Mouse (Mus musculus) midbrain, embryonic 15.5 days (tissue): ENCODE measurements around the gene Psmd3. TPM values are rescaled to one million over a fixed set of nuclear protein-coding genes. Genes with fewer than 3 reads are reported as not detected.

Source experiments
- ATAC-seq: fragments of 200-750 bp; cut with Nextera tagmentation; replicated peaks from 2 replicates; pipeline ENCODE4 v1.8.0; 2017; ENCODE audit warnings: moderate TSS enrichment
- H3K27ac ChIP-seq: fragments of 300-500 bp; sonication (generic); 2 replicates; pipeline ENCODE4 v1.5.1; 2015; ENCODE audit warnings: mild to moderate bottlenecking, inconsistent platforms
- H3K27me3 ChIP-seq: fragments of 300-500 bp; sonication (generic); replicated peaks from 2 replicates; pipeline ENCODE4 v1.6.1; 2015; ENCODE audit warnings: inconsistent platforms
- H3K36me3 ChIP-seq: fragments of 300-500 bp; sonication (generic); replicated peaks from 2 replicates; pipeline ENCODE4 v1.6.1; 2015; ENCODE audit warnings: inconsistent platforms
- H3K4me1 ChIP-seq: fragments of 300-500 bp; sonication (generic); 2 replicates; pipeline ENCODE4 v1.6.1; 2015; ENCODE audit warnings: inconsistent platforms
- H3K4me2 ChIP-seq: fragments of 300-500 bp; sonication (generic); 2 replicates; pipeline ENCODE4 v1.6.1; 2015; ENCODE audit warnings: inconsistent platforms, mild to moderate bottlenecking, moderate library complexity
- H3K4me3 ChIP-seq: fragments of 300-500 bp; sonication (generic); 2 replicates; pipeline ENCODE4 v1.5.1; 2015; ENCODE audit warnings: mild to moderate bottlenecking, inconsistent platforms
- H3K9ac ChIP-seq: fragments of 300-500 bp; sonication (generic); 2 replicates; pipeline ENCODE4 v1.6.1; 2015; ENCODE audit warnings: mild to moderate bottlenecking, inconsistent platforms
- H3K9me3 ChIP-seq: fragments of 300-500 bp; sonication (generic); 2 replicates; pipeline ENCODE4 v1.6.1; 2016; ENCODE audit warnings: inconsistent platforms
- WGBS: fragments of 180-500 bp; shearing (Covaris S2); methylation state at CpG from one replicate; pipeline ENCODE4 v1.1.7; 2015; ENCODE audit warnings: mixed read lengths; 5-methylcytosine and 5-hydroxymethylcytosine counted together
- polyA plus RNA-seq: library from polyadenylated mRNA; unstranded; fragments of >200 nt; fragmentation: Nextera tagmentation; extraction: Ambion mirVana; gene quantifications from 2 replicates; pipeline ENCODE4 v1.2.1, GENCODE M21; 2015

Psmd3 gene
- polyA plus RNA-seq, 1 experiment from 2014 or later: 198 TPM

DNA sequence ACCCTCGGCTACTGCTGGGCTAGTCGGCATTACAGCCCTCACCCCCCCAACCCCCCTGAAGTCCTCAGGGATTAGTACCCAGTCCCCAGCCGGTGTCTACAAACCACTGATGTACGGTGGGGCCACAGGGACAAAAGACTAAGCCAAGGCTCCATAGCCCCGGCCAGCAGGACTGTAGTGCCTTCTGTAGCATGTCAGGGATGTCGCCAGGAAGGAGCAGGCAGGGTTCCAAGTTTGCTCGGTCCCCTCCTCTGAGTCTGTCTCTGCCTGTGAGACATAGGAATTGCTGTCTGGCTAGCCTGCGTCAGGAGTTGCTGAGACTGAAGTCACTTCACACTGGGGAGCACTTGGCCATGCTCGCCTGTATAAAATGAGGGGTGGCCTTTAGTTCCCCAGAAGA is 11.9 kb downstream of the Psmd3 start:
- Histone ChIP-seq H3K27ac (no peak overlapping the region), H3K4me2 (no peak overlapping the region), H3K27me3 (no peaks in the 10 kb centered on the region), H3K36me3 (peaks cover 46% of the 10 kb centered on the region), H3K9me3 (no peaks in the 10 kb centered on the region), H3K9ac (no peak overlapping the region), H3K4me1 (no peaks in the 10 kb centered on the region), H3K4me3 (no peak overlapping the region)
- ATAC-seq: no peak
- WGBS: 84% methylated on average over 9 of the region's 9 CpGs

DNA sequence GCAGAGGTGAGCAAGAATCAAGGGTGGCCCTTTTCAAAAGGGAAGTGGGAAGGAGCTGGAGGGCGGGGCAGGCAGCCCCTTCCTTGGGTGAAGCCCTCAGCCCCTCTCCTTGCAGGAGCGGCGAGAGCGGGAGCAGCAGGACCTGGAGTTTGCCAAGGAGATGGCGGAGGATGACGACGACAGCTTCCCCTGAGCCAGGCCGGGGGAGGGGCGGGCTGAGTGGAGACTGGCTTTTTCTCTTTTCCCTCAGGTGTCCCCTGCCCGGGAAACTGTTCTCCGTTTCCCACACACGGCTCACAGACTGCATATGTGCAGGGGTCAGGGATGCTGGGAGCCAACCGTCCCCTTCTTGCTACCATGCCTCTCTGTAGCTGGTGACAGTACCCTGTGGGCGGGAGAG is 13.1 kb downstream of the Psmd3 start:
- WGBS: 72% methylated on average over 14 of the region's 14 CpGs
- Histone ChIP-seq H3K9me3 (no peaks in the 10 kb centered on the region), H3K4me3 (no peak overlapping the region), H3K27ac (no peak overlapping the region), H3K9ac (no peak overlapping the region), H3K4me1 (no peaks in the 10 kb centered on the region), H3K27me3 (no peaks in the 10 kb centered on the region), H3K4me2 (no peak overlapping the region), H3K36me3 (peaks cover 37% of the 10 kb centered on the region)
- ATAC-seq: no peak

DNA sequence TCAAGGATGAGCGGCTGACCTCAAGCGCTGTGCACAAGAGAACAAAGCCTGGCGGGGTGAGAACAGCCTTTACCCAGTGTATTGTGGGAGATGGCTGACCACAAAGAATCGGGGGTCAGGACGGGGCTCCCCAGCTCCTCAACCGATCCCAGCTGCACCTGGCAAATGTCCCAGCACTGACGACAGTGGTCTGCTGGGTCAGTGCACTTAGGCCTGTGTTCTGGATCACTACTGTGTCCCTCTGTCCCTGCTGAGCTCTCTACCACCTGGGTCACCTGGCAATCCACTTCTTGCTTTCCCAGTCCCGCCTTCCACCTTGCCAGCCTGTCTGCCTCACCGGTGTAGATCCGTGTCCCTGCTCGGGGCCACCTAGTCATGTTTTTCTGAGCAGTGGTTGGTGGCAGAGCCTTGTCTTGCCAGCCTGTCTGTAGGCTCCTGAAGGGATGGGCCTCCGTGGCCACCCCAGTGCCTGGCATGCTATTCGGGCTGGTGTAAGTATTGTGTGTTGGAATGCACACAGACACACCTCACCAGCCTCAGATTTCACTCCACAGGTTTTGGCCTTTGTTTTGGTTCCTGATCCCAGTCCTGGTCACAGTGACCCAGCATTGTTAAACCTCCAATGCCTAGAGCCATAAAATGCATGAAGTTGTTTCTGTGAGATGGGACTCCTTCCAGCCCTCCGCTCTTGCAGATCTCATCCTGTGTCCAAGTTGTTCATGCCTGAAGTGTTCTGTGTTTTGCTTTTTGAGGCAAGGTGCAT is 14.3 kb downstream of the Psmd3 start:
- Histone ChIP-seq H3K9ac (no peak overlapping the region), H3K27ac (no peak overlapping the region), H3K36me3 (peaks cover 25% of the 10 kb centered on the region), H3K4me2 (no peak overlapping the region), H3K4me1 (no peaks in the 10 kb centered on the region), H3K27me3 (no peaks in the 10 kb centered on the region), H3K4me3 (no peak overlapping the region), H3K9me3 (no peaks in the 10 kb centered on the region)
- 90% methylated on average over 14 of the region's 14 CpGs for WGBS
- no peak for ATAC-seq

DNA sequence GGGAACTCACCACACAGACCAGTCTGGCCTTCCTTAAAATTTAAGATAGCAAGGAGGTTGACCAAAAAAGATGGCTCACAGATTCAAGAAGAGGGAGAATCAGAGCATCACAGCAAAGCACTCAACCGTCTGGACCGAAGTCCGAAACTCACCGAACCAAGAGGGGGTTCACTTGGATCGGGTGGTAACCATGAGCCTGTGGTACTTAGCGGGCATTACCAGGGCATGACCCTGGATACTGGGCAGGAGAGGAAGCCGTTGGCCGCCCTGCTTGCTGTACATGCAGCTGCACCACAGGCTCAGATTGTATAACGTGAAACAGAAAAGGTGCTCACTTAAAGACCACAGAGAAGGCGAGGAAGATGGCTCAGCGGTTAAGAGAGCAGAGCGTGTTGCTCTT is 14.9 kb downstream of the Psmd3 start:
- no peaks in the 10 kb centered on the region for H3K9me3 ChIP-seq
- no peak overlapping the region for H3K4me2 ChIP-seq
- no peaks in the 10 kb centered on the region for H3K4me1 ChIP-seq
- H3K27ac ChIP-seq: no peak overlapping the region
- no peak overlapping the region for H3K9ac ChIP-seq
- H3K27me3 ChIP-seq: no peaks in the 10 kb centered on the region
- WGBS: 89% methylated on average over 12 of the region's 12 CpGs
- no peak overlapping the region for H3K4me3 ChIP-seq
- no peak for ATAC-seq
- H3K36me3 ChIP-seq: peaks cover 19% of the 10 kb centered on the region

DNA sequence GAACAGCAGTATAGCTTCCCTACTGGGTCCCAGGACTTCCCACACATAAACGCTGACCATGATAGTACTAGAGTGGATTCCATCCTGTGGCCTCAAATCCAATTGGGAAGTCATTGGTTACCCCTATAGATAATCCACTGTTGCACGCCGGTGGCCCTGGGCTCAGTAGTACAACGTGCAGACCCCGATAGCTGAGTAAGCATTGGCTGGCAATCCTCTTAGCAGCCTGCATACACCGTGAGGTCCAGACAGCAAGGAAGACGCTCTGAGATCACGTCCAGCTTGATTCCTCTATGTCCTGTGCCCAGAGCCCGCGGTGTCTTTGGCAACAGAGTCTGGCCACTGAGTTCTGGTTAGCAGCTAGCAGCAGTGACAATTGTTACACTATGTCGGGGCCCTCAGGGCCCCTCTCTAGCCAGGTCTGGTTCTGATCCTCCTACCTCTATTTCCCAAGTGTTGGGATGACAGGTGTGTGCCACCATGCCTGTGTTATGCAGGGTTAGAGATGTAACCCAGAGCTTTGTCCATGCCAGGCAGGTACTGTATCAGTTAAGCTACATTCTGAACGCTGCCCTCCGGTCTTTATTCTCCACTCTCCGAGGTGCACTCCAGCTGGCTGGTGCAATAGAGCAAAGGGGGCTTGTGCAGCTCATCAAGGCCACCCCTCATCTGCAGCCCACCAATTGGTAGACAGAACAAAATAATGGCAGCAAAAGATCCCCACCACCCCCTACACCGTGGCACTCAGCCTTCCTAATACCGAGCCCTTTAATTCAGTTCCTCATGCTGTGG is 16.7 kb downstream of the Psmd3 start:
- ATAC-seq: no peak
- Histone ChIP-seq H3K9ac (no peak overlapping the region), H3K36me3 (peaks cover 10% of the 10 kb centered on the region), H3K4me2 (no peak overlapping the region), H3K9me3 (no peaks in the 10 kb centered on the region), H3K4me3 (no peak overlapping the region), H3K4me1 (no peaks in the 10 kb centered on the region), H3K27ac (no peak overlapping the region), H3K27me3 (no peaks in the 10 kb centered on the region)
- 84% methylated on average over 16 of the region's 16 CpGs for WGBS

DNA sequence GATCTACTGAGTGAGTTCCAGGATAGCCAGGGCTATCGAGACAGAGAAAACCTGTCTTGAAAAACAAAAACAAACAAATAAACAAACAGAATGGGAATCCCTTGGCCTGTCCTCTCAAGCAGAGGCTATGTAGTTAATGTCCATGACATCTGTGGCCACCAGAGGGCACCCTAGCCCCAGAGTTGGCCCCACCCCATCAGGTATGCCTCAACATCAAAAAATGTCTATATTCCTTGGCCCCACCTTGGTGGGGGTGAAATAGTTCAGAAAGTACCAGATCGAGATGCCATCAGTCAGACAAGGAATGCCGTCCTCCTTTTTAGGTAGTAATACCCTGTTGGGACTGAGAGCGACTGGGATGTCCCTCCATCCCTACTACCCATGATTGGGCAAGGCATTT is 17.6 kb downstream of the Psmd3 start:
- Histone ChIP-seq H3K27me3 (no peaks in the 10 kb centered on the region), H3K27ac (no peak overlapping the region), H3K9me3 (no peaks in the 10 kb centered on the region), H3K4me3 (no peak overlapping the region), H3K9ac (no peak overlapping the region), H3K36me3 (peaks cover 12% of the 10 kb centered on the region), H3K4me1 (no peaks in the 10 kb centered on the region), H3K4me2 (no peak overlapping the region)
- WGBS: 44% methylated on average over 4 of the region's 4 CpGs
- peak; percentile 51; the same call in 1 of the 2 replicates for ATAC-seq

DNA sequence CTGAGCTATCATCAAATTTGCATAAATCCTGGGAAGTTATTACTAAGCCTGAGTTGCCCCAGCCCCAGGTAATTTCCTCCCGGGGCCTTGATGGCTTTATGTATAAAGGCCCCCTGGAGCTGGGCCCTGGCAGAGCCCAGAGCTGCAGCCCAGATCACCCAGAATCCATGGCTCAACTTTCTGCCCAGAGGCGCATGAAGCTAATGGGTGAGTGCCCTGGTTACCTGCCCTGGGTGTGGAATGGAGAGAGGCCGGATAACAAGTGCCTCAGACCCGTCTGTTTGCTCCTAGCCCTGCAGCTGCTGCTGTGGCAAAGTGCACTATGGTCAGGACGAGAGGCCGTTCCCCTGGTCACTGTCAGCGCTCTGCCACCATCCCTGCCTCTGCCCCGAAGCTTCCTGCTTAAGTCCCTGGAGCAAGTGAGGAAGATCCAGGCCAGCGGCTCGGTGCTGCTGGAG is 18.9 kb downstream of the Psmd3 start, which contains the start of gene Csf3:
Gene Csf3 (plus strand): TSS at position 51 of the 458 bp plus-strand sequence.
- ATAC-seq: no peak
- Histone ChIP-seq H3K9me3 (no peaks in the 10 kb centered on the region), H3K36me3 (peaks cover 18% of the 10 kb centered on the region), H3K27me3 (no peaks in the 10 kb centered on the region), H3K27ac (no peak within 1 kb of the TSS), H3K4me3 (no peak within 1 kb of the TSS), H3K9ac (no peak within 1 kb of the TSS), H3K4me1 (no peaks in the 10 kb centered on the region), H3K4me2 (no peak within 1 kb of the TSS)
- WGBS: 41% methylated on average over 10 of the region's 10 CpGs

DNA sequence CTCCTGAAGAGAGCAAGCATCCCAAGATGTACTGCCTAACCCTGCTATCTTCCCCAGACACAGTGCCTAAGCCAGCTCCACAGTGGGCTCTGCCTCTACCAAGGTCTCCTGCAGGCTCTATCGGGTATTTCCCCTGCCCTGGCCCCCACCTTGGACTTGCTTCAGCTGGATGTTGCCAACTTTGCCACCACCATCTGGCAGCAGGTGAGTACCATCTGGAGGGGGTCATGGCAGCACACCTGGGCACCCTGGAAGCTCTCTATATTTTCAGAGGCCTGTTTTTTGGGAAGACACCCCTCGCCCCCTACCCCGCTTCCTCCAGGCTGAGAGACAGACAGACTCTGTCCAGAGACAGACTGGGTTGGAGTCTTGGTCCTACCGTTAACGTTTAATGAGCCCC is 20.0 kb downstream of the Psmd3 start:
- H3K27me3 ChIP-seq: no peaks in the 10 kb centered on the region
- no peaks in the 10 kb centered on the region for H3K9me3 ChIP-seq
- H3K9ac ChIP-seq: no peak overlapping the region
- peaks cover 26% of the 10 kb centered on the region for H3K36me3 ChIP-seq
- WGBS: 72% methylated on average over 5 of the region's 5 CpGs
- H3K4me1 ChIP-seq: no peaks in the 10 kb centered on the region
- H3K27ac ChIP-seq: no peak overlapping the region
- ATAC-seq: no peak
- no peak overlapping the region for H3K4me2 ChIP-seq
- no peak overlapping the region for H3K4me3 ChIP-seq

DNA sequence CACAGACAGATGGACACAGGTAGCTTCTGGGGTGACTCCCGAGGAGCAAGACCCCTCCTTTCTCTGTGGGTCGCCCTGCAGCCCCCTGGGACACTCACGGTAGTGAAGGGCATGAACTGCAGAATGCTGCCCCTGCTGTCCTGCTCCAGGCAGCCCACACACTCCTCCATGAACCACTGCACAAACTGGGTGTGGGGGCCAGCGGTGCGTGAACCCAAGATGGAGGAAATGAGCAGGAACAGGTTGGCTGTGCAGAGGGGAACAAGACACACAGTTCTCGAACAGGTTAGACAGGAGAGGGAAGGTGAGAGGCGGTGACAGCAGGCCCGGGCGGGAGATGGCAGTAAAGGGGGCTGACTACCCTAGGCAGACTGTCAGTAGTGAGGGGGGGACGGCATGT is 22.7 kb downstream of the Psmd3 start:
- ATAC-seq: no peak
- Histone ChIP-seq H3K27ac (no peak overlapping the region), H3K4me3 (no peak overlapping the region), H3K4me2 (no peak overlapping the region), H3K4me1 (no peaks in the 10 kb centered on the region), H3K36me3 (peaks cover 38% of the 10 kb centered on the region), H3K9me3 (no peaks in the 10 kb centered on the region), H3K9ac (no peak overlapping the region), H3K27me3 (no peaks in the 10 kb centered on the region)
- WGBS: 95% methylated on average over 10 of the region's 10 CpGs

DNA sequence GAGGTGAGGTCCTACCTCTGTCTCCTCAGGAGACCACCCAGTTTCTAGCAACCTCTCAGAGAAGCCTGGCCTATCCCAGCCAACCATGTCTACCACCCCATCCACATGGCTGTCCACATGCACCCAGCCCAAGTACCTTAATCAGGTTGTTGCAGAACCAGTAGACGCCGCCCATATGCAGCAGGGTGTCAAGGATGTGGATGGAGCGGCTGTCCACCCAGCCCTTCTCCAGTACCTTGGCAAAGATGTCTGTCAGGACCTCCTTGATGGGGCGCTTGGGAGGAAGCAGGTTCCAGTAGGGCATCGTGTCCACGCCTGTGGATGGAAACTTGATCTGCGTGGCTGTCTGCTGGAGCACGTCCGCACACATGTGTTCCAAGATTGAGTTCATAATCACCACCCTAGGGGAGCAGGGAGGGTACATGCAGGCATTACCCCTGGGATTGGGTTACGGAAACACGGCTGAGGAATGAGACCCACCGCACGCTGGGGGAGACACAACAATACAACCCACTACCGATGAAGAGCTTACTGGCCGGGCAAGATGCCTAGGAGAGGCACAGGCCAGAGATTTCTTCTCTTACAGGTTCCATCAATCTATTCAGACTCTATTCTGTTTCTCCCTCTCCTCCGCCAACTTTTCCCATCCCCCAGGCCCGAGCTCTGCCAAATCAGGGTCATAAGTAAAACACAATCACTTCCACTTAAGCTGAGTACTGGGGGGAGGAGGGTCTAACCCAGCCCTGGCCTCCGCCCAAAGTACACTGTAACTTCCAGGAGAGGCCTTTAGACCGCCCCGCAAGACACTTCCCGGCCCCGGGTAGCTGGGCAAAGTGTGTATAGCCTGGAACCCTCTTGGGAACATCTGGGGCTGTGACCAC is 25.3 kb downstream of the Psmd3 start:
- no peak overlapping the region for H3K27ac ChIP-seq
- H3K9ac ChIP-seq: no peak overlapping the region
- ATAC-seq: no peak
- 88% methylated on average over 22 of the region's 22 CpGs for WGBS
- H3K4me3 ChIP-seq: no peak overlapping the region
- no peak overlapping the region for H3K4me2 ChIP-seq
- no peaks in the 10 kb centered on the region for H3K4me1 ChIP-seq
- peaks cover 44% of the 10 kb centered on the region for H3K36me3 ChIP-seq
- no peaks in the 10 kb centered on the region for H3K27me3 ChIP-seq
- no peaks in the 10 kb centered on the region for H3K9me3 ChIP-seq

DNA sequence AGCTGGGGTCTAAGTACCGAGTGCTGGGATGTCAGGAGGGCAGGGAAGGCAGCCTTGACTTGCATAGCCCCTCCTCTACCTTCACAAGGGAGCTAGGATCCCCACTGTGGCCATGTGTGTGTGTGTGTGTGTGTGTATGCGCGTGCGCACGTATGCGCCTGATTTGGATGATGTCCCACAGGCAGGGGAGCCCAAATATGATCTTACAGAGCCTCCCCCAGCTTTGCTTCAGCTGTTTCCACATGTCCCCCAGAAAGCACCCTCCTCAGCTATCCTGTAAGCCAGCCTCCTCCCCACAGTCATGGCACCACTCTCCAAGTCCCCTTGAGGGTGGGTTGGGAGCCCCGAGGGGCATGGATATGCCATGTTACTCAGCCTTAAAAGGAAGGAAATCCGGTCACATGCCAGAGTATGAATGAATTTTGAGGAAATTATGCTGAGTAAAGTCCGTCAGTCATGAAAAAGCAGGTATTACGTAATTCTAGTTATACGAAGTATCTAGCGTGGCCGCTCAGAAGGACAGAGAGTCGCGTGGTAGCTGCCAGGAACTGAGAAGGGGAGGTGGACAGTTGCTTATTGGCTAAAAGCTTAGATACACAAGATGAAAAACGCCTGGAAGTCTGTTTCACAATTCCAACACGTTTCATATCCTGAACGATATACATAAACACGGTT is 26.1 kb downstream of the Psmd3 start:
- no peak overlapping the region for H3K9ac ChIP-seq
- 89% methylated on average over 19 of the region's 19 CpGs for WGBS
- H3K36me3 ChIP-seq: peaks cover 45% of the 10 kb centered on the region
- no peak overlapping the region for H3K4me2 ChIP-seq
- no peak overlapping the region for H3K4me3 ChIP-seq
- H3K4me1 ChIP-seq: no peaks in the 10 kb centered on the region
- no peak for ATAC-seq
- no peak overlapping the region for H3K27ac ChIP-seq
- no peaks in the 10 kb centered on the region for H3K9me3 ChIP-seq
- no peaks in the 10 kb centered on the region for H3K27me3 ChIP-seq
